Mouse (Mus musculus) kidney, adult 11 months (tissue): Measurements from ENCODE around the gene Gm5152.
"Not testable (repeated sequence)": the region's sequence is repeated elsewhere in the genome, so short reads cannot be mapped to it uniquely, and the experiment has no call there.

Experiments
- DNase-seq: peaks from one replicate; pipeline ENCODE4 v3.0.0; 2022

Gene Gm5152

GRCm38 (mm10) chr5:10246426-10246825, at the start of gene Gm5152:
Gene Gm5152 (minus strand): TSS chr5:10246526.
- DNase-seq, result not testable (repeated sequence)

GRCm38 (mm10) chr5:10254768-10255167, 8.4 kb upstream of the Gm5152 start:
- DNase-seq, result not testable (repeated sequence)

DNA sequence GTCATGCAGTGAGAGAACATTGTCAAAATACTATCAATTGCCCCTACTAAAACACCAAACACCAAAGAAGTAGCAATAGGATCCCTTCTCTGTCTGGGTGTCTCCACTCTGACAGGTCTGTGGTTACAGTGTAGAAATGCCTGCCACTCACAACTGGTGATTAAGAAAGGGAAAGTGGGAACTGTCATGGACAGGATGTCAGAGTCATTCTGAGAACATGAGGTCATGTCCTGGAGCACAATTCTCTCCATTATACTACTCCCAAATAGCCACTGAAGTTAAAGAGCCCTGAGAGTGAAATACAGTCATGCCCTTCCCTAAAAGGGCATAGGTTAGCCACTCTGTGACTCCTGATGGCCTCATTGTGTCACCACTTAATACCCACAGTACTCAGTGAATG, 556 bp downstream of the Gm5152 start:
- not testable (repeated sequence) for DNase-seq

- DNase-seq, result not testable (repeated sequence)
Observed at GRCm38 (mm10) chr5:10240436-10240835, 5.9 kb downstream of the Gm5152 start.

GRCm38 (mm10) chr5:10220317-10220716, 26.0 kb downstream of the Gm5152 start:
- DNase-seq, result no peak

DNA sequence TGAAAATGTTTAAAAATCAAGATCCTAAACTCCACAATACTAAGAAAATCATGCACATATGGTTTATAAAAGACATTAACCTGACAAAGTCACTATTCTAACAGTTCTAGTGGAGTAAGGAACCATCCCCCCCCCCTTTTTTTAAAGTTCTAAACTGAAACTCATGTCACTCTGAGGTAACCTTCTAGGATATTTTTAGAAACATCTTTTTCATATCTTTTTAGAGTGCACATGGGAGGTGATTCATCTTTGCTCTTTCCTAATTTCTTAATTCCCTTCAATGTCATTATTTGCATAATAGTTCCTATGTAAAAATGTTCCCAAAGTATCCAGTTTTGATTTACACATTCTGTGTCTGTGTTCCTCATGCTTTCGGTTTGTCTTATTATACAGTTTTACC, 43.3 kb downstream of the Gm5152 start:
- no peak for DNase-seq

DNA sequence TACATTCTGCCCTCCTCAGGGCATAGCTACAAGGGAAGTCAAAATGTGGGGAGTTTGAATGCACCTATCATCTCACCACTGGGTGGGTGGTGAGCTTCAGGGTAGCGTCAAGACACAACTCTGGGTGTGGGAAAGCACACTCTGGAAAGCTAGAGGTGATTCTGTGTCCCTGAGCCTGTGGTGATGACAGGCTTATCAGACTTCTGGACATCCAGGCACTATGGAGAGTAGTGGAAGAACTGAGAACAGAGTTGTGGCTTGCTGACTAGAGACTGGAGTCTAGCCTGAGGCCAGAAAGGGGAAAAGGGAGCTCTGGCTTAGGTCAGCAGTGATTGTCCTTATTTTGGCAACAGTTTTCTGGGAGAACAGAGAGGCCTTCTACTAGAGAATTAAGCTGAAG, 49.4 kb downstream of the Gm5152 start:
- no peak for DNase-seq
